9 mouse cellular contexts compared by ENCODE assay signal in the genomic region with DNA sequence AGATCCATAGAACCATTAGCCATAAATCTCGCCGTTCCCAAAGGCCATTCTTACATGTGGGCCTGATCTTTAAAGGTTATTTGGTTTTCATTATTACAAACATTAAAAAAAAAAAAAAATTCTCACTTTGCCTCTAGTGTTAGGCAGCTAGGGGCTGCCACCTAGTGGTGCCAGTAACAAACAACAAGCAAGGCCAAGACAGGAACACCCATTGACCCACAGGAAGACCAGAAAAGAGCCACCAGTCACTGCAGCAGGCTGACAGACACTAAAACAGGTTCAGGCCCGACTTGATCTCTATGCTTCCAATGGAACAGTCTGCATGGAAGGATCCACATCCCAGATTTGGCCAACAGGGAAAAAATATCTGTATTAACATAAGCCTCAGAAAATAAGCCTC. TPM values are rescaled to one million over a fixed set of nuclear protein-coding genes. Genes with fewer than 3 reads are reported as not detected.
DNase-seq lines count a peak whose midpoint lies in the region; ATAC-seq lines count a peak whose summit lies in the region.
"Had no signal": no experiment of that assay in that cellular context is flagged by ENCODE, and none has a peak within 500 bp of the region (broad histone marks: within the 10 kb centered on the region; RNA-seq: fewer than 3 reads in every experiment).

No protein-coding gene starts in this region.

- 56% methylated on average over 3 of the region's 3 CpGs for WGBS in kidney, embryonic 16.5 days

- H3K36me3 ChIP-seq in kidney, embryonic 16.5 days (ENCODE audit: insufficient read depth, low read length), result peaks cover 59% of the 10 kb centered on the region

- no peaks in the 10 kb centered on the region for H3K27me3 ChIP-seq in kidney, embryonic 16.5 days (ENCODE audit: insufficient read depth, low read length)
- H3K27me3 ChIP-seq: embryonic facial prominence, embryonic 13.5 days had no signal

- no peak for ATAC-seq in kidney, embryonic 16.5 days (ENCODE audit: low FRiP score, low TSS enrichment)
- ATAC-seq in common myeloid progenitor, adult 5-6 weeks (replicated peaks; ENCODE audit: low read depth, poor library complexity, severe bottlenecking), result peak; percentile 75
- ATAC-seq in megakaryocyte-erythroid progenitor cell, adult 5-6 weeks (replicated peaks; ENCODE audit: low FRiP score, low TSS enrichment, poor library complexity, severe bottlenecking), result 0 out of 2 replicates have a peak, but pooled peaks have one; percentile 50

- peak; percentile 48 for DNase-seq in kidney, adult 11 months
- peak; percentile 62 for DNase-seq in CD4-positive helper T cell, adult 2 months (ENCODE audit: low read depth, low spot score)
- DNase-seq in Muller cell, postnatal 12 days (ENCODE audit: inconsistent ontology term), result peak; percentile 20
- DNase-seq in kidney, postnatal 36 days, result peak; percentile 70 to 76
- no peak for DNase-seq in urinary bladder, postnatal 4 days (ENCODE audit: low spot score in 2 of 2)

- no peaks in the 10 kb centered on the region for H3K4me1 ChIP-seq in kidney, embryonic 16.5 days (ENCODE audit: insufficient read depth, low read length)
- H3K4me1 ChIP-seq: embryonic facial prominence, embryonic 13.5 days had no signal

- no peak overlapping the region for H3K4me2 ChIP-seq in kidney, embryonic 16.5 days (replicated peaks; ENCODE audit: low read depth, low read length)
- H3K4me2 ChIP-seq: embryonic facial prominence, embryonic 13.5 days had no signal

- H3K9ac ChIP-seq in kidney, embryonic 16.5 days (replicated peaks; ENCODE audit: low read length), result no peak overlapping the region
- H3K9ac ChIP-seq: embryonic facial prominence, embryonic 13.5 days had no signal

- no peaks in the 10 kb centered on the region for H3K9me3 ChIP-seq in kidney, embryonic 16.5 days (ENCODE audit: low read length)
- H3K9me3 ChIP-seq: embryonic facial prominence, embryonic 13.5 days had no signal

- H3K27ac ChIP-seq in kidney, embryonic 16.5 days (ENCODE audit: low read length), result no peak overlapping the region
- H3K27ac ChIP-seq: embryonic facial prominence, embryonic 13.5 days had no signal

- H3K4me3 ChIP-seq in kidney, embryonic 16.5 days (ENCODE audit: low read length), result no peak overlapping the region
- H3K4me3 ChIP-seq: embryonic facial prominence, embryonic 13.5 days had no signal

RNA-seq across cellular contexts. Expression of a gene that starts 19.2 kb away (rescaled TPM):
- polyA plus RNA-seq in kidney, embryonic 16.5 days (2015; fragmentation: Nextera tagmentation; extraction: Ambion mirVana), result 68.9 and 73.7 TPM in 2 replicates
- 93.5 and 95.5 TPM in 2 replicates for total RNA-seq in common myeloid progenitor, adult 5-6 weeks (2017)
- 47.7 and 59.1 TPM in 2 replicates for total RNA-seq in megakaryocyte-erythroid progenitor cell, adult 5-6 weeks (2014; fragmentation: Nextera tagmentation)
- total RNA-seq in megakaryocyte-erythroid progenitor cell, adult 5-6 weeks (2017), result 106 and 110 TPM in 2 replicates

RNA-seq across cellular contexts. Expression of a gene that starts 23.2 kb away (rescaled TPM):
- 18.8 and 20.1 TPM in 2 replicates for polyA plus RNA-seq in kidney, embryonic 16.5 days (2015; fragmentation: Nextera tagmentation; extraction: Ambion mirVana)
- 88.0 and 100 TPM in 2 replicates for total RNA-seq in common myeloid progenitor, adult 5-6 weeks (2017)
- total RNA-seq in megakaryocyte-erythroid progenitor cell, adult 5-6 weeks (2014; fragmentation: Nextera tagmentation), result 92.8 and 105 TPM in 2 replicates
- total RNA-seq in megakaryocyte-erythroid progenitor cell, adult 5-6 weeks (2017), result 79.4 and 88.0 TPM in 2 replicates

Comparison
In these comparisons a context has a peak if more than half of its experiments do, and no peak if none do; other contexts are left out.
1. DNase-seq: peak in kidney, adult 11 months (single experiment), CD4-positive helper T cell, adult 2 months (single experiment), Muller cell, postnatal 12 days (single experiment) and kidney, postnatal 36 days (2 of 2); none in urinary bladder, postnatal 4 days (0 of 2).